Mouse (Mus musculus): ENCODE results near the gene Lag3. TPM values are rescaled to one million over a fixed set of nuclear protein-coding genes. Genes with fewer than 3 reads are reported as not detected.
A peak's percentile ranks its signal among the peaks of the same experiment; 100 is the strongest.

Lag3 gene
- total and polyA plus RNA-seq, 3 experiments = 0.68 TPM; not detected in 2

DNA sequence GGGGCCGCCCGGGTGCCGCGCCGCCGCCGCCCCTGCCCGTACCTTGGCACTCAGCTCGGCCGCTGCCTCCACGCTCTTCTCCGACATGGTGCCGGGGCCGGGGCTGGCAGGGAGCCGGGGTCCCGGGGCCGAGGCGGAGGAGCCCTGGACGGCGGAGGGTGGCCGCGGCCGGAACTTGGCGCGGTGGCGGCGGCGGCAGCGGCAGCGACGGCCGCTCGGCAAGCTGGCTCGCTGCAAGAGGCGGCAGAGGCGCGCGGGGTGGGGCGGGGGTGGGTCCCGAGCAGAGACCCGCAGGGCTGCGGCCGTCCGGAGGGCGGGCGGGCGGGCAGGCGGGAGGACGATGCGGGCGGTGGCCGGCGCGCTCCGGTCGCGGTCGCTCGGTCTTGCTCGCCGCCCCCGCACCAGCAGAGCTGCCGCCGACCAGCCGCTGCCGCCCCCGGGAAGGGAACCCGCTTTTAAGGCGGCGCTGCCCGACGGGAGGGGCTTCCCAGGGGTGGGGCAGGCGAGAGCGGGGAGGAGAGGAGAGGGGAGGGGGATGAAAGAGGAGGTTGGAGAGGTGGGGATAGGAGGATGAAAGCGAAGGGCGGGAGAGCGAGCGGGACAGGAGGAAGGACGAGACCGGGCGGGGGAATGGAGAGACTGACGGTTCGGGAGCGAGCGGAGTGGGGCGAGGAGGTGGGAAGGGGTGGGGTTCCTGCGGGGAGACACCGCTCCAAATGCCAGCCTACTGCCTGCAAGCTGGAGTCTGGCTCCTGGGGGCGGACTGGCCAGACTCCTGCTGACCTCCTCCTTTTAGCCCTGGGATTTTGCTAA is 6.2 kb upstream of the Lag3 start:
- ATAC-seq (ENCODE audit: extremely low read depth, insufficient number of reproducible peaks, low FRiP score, poor library complexity, severe bottlenecking) = peak; percentile 31; the same call in 1 of the 2 replicates
- peaks cover 77% of the 10 kb centered on the region for H3K27me3 ChIP-seq (ENCODE audit: insufficient read depth, low read length)

DNA sequence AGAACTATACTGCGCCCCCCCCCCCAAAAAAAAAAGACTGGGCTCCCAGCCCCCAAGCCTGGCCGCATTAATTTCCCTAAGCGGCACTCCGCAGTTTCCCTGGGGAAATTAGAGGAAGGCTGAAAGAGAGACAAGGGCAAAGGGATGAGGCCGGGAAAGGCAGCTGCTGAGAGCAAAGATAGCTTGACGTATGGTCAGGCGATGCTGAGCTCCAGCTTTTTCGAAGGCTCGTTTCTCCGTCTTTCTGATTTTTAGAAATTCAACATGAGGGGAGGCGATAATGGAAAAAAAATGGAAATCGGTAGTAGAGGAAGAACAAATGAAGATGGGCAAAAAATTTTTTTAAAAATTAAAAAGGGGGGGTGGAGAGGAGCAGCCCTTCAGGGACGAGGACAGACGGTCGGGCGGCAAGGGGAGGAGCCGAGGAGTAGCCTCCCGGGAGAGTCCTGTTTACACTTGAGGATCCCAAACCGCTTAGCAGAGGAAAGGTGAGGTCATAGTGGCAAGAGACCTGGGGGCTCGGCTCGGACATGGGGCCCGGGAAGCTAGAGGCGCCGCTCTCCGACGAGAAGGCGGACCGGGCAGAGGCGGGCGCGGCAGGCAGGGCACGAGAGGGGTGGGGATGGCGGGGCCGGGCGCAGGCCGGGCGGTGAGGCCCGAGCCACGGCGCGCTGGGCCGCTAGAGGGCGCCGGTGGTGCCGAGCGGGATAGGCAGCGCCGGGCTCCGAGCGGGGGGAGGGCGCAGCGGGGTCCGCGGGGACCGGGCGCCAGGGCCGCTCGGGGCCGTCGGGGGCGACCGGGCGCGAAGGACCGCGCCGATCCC is 5.4 kb upstream of the Lag3 start:
- Histone ChIP-seq H3K27me3 (ENCODE audit: insufficient read depth, low read length) (peaks cover 84% of the 10 kb centered on the region), H3K4me1 (ENCODE audit: insufficient read depth, low read depth, low read length) (peaks cover 47% of the 10 kb centered on the region), H3K36me3 (replicated peaks) (no peaks in the 10 kb centered on the region), H3K4me3 (ENCODE audit: low read depth, low read length) (peak overlapping the region; percentile 74), H3K9me3 (replicated peaks) (no peaks in the 10 kb centered on the region)
- TF ChIP-seq GATA2 (IDR thresholded peaks at IDR 0.05; ENCODE audit: borderline replicate concordance, low read depth, low read length) = no peak
- peak; percentile 21; the same call in 1 of the 2 replicates for TF ChIP-seq CTCF (IDR thresholded peaks at IDR 0.05; ENCODE audit: low read depth, low read length)
- no peak for TF ChIP-seq TAL1 (conservative IDR thresholded peaks at IDR 0.05; ENCODE audit: low read depth, low read length)
- no peak for TF ChIP-seq GATA1 (IDR thresholded peaks at IDR 0.05; ENCODE audit: borderline replicate concordance, low read length)
- TF ChIP-seq POLR2AphosphoS5 (IDR thresholded peaks at IDR 0.05; ENCODE audit: insufficient replicate concordance, low read depth, low read length) = no peak
- DNase-seq (ENCODE audit: low spot score) (peak; percentile 92), ATAC-seq (ENCODE audit: extremely low read depth, insufficient number of reproducible peaks, low FRiP score, poor library complexity, severe bottlenecking) (no peak)

More for the DNA sequence above, 6.2 kb upstream of the Lag3 start:
- peak; percentile 40 for DNase-seq (ENCODE audit: low spot score)
- no peak for TF ChIP-seq CTCF (IDR thresholded peaks at IDR 0.05; ENCODE audit: low read depth, low read length)
- TF ChIP-seq GATA2 (IDR thresholded peaks at IDR 0.05; ENCODE audit: borderline replicate concordance, low read depth, low read length) = no peak
- TF ChIP-seq POLR2AphosphoS5 (IDR thresholded peaks at IDR 0.05; ENCODE audit: insufficient replicate concordance, low read depth, low read length) = no peak
- no peak for TF ChIP-seq TAL1 (conservative IDR thresholded peaks at IDR 0.05; ENCODE audit: low read depth, low read length)
- TF ChIP-seq GATA1 (IDR thresholded peaks at IDR 0.05; ENCODE audit: borderline replicate concordance, low read length) = no peak
- H3K36me3 ChIP-seq (replicated peaks) = no peaks in the 10 kb centered on the region
- H3K4me1 ChIP-seq (ENCODE audit: insufficient read depth, low read depth, low read length) = peaks cover 47% of the 10 kb centered on the region
- peak overlapping the region; percentile 74 for H3K4me3 ChIP-seq (ENCODE audit: low read depth, low read length)
- H3K9me3 ChIP-seq (replicated peaks) = no peaks in the 10 kb centered on the region

DNA sequence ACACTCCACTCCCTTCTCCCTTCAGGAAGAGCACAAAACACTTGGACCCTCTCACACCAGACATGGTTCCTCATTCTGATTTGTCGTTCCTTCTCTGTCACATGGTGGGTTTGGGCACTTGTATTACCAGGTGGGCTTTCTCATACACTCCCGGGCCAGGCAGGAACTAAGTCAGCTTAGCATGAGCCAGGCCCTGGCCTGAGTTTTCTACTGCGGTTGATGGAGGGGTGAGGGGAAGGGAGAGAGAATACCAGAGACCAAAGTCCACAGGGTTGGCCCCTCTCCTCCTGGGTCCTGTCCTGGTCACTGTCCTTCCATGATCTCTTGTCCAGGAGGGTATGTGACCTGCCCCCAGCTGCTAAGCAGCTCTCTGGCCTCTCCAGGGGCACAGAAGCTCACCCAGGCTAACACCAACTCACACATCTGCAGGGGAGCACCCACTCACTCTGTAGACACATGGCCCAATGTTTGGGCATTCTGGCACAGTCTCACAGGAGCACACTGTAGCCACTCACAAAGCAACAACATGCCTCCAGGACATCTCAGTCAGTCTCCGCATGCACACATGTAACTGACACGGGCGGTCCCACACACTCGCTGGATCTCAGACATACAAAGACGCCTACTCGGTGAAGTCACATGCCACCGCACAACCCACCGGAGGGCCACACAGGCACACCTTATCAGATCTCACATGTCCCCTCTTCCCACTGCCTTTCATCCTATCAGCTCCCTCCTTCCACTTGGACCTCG is 4.6 kb upstream of the Lag3 start:
- Histone ChIP-seq H3K36me3 (replicated peaks) (no peaks in the 10 kb centered on the region), H3K4me3 (ENCODE audit: low read depth, low read length) (no peak overlapping the region), H3K4me1 (ENCODE audit: insufficient read depth, low read depth, low read length) (peaks cover 44% of the 10 kb centered on the region), H3K9me3 (replicated peaks) (no peaks in the 10 kb centered on the region), H3K27me3 (ENCODE audit: insufficient read depth, low read length) (peaks cover 90% of the 10 kb centered on the region)
- TF ChIP-seq GATA1 (IDR thresholded peaks at IDR 0.05; ENCODE audit: borderline replicate concordance, low read length) = no peak
- no peak for TF ChIP-seq TAL1 (conservative IDR thresholded peaks at IDR 0.05; ENCODE audit: low read depth, low read length)
- DNase-seq (ENCODE audit: low spot score) = no peak
- ATAC-seq (ENCODE audit: extremely low read depth, insufficient number of reproducible peaks, low FRiP score, poor library complexity, severe bottlenecking) = no peak

DNA sequence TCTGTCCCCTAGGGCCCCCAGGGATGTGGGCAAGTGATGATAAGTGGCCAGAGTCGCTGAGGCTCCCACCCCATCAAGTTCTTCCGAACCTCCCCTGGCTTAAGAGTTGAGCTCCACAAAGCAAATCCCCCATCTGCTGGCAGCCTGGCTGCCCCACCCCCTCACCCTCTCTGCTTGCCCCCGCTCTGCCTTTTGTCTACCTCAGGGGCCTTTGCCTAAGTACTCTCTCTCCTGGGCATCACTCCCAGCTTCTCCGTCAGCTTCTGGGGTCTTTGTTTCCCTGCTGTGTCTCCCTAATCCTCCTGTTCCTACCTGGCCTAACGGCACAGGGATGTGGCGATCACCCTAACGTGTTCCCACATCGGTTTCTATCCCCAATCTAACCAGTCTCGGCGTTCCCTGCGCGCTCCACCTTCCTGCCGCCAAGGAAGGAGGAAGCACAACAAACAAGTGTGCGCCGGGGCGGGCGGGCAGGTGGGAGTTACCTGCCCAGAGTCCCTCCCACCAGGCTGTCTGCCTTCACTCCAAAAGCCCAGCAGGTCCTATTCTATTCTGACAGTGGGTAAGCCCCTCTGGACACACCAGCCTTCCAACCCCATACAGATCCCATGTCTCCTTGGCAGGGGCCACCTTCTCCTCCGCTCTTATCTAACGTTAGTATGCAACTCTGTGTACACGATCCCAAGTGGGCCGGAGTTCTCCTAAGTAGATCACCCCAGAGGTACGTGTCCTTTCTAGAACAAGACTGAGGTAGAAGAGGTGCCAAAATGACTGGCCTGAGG is 3.8 kb upstream of the Lag3 start:
- TF ChIP-seq GATA2 (IDR thresholded peaks at IDR 0.05; ENCODE audit: borderline replicate concordance, low read depth, low read length) (no peak), TAL1 (conservative IDR thresholded peaks at IDR 0.05; ENCODE audit: low read depth, low read length) (no peak), GATA1 (IDR thresholded peaks at IDR 0.05; ENCODE audit: borderline replicate concordance, low read length) (no peak), POLR2AphosphoS5 (IDR thresholded peaks at IDR 0.05; ENCODE audit: insufficient replicate concordance, low read depth, low read length) (no peak), CTCF (IDR thresholded peaks at IDR 0.05; ENCODE audit: low read depth, low read length) (no peak)
- ATAC-seq (ENCODE audit: extremely low read depth, insufficient number of reproducible peaks, low FRiP score, poor library complexity, severe bottlenecking) (no peak), DNase-seq (ENCODE audit: low spot score) (no peak)
- no peak overlapping the region for H3K4me3 ChIP-seq (ENCODE audit: low read depth, low read length)
- no peaks in the 10 kb centered on the region for H3K9me3 ChIP-seq (replicated peaks)
- peaks cover 92% of the 10 kb centered on the region for H3K27me3 ChIP-seq (ENCODE audit: insufficient read depth, low read length)
- H3K36me3 ChIP-seq (replicated peaks) = no peaks in the 10 kb centered on the region
- peaks cover 44% of the 10 kb centered on the region for H3K4me1 ChIP-seq (ENCODE audit: insufficient read depth, low read depth, low read length)

DNA sequence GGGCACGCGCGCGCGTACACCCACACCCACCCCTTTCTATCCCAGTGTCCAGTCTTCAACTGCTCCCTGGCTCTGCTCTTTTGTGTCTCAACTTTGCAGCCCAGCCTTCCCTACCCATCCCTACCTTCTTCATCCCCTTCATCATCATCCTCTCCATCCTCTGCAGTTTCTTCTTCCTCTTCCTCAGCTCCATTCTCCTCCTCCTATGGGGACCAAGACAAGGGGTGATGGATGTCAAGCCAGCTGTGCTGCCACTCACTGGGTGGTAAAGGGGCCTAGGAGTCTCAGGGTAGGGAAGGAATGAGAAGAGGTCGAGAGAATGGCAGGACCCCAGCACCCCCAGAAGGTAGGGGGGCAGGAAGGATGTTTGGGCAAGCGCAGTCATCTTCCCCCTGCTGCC is 3.0 kb upstream of the Lag3 start:
- Histone ChIP-seq H3K27me3 (ENCODE audit: insufficient read depth, low read length) (peaks cover 92% of the 10 kb centered on the region), H3K9me3 (replicated peaks) (no peaks in the 10 kb centered on the region), H3K36me3 (replicated peaks) (no peaks in the 10 kb centered on the region), H3K4me3 (ENCODE audit: low read depth, low read length) (no peak overlapping the region), H3K4me1 (ENCODE audit: insufficient read depth, low read depth, low read length) (peaks cover 41% of the 10 kb centered on the region)
- TF ChIP-seq GATA1 (IDR thresholded peaks at IDR 0.05; ENCODE audit: borderline replicate concordance, low read length) = no peak
- no peak for ATAC-seq (ENCODE audit: extremely low read depth, insufficient number of reproducible peaks, low FRiP score, poor library complexity, severe bottlenecking)
- no peak for DNase-seq (ENCODE audit: low spot score)
